Mouse (Mus musculus): ENCODE measurements around the gene Lrch1. TPM values are rescaled to one million over a fixed set of nuclear protein-coding genes. Genes with fewer than 3 reads are reported as not detected.

Gene Lrch1
- polyA plus RNA-seq, 1 experiment from 2014 or later = 8.2 TPM

DNA sequence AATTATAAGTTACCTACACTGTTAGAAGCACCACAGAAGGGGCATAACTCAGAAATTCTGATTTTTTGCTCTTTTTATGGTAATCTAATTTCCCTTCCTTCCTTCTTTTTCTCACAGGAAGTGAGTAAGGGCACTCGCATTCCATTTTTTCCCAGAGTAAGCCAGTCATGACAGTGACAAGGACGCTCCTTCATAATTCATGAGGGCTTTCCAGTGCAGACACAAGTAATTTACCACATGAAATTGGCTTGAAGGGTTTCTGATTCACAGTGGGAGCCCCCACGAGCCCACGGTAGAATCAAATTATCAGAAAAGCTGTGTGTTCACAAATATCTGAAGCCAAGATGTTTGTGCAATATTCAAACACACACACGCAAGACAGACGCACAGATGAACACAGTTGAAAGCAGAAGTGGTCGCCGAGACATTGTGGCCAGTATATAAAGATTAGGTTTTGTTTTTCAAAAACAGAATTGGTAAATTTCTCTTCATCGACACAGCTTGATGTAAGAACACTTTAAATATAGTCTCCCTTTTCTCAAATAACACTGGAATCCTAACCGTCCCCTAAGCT is 173.5 kb downstream of the Lrch1 start:
- Histone ChIP-seq H3K36me3 (peaks cover 9% of the 10 kb centered on the region; the same call in 1 of the 2 replicates), H3K4me1 (no peaks in the 10 kb centered on the region), H3K27me3 (no peaks in the 10 kb centered on the region), H3K4me2 (replicated peaks) (no peak overlapping the region), H3K4me3 (no peak overlapping the region), H3K9me3 (no peaks in the 10 kb centered on the region), H3K27ac (replicated peaks) (peak overlapping the region; percentile 42; the same call in 1 of the 2 replicates), H3K9ac (replicated peaks) (no peak overlapping the region)
- 72% methylated on average over 10 of the region's 10 CpGs for WGBS
- ATAC-seq (ENCODE audit: low FRiP score, low read depth) = no peak

DNA sequence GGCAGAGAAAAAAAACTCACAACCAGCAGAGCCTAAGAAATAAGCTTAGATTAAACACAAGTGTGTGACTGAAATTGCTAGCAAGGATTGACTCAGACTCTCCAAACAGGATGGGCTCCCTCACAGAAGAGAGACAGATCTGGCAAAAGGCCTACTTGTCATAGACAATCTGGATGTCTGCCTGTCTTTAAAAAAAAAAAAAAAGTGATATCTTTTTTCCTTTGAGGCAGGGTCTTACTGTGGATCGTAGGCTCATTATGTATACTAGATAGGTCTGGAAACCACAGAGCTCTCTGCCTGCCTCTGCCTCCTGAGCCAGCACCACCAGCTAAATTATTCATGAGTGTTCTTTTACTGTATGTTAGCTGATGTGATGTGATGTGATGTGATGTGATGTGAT is 179.8 kb downstream of the Lrch1 start:
- Histone ChIP-seq H3K27me3 (no peaks in the 10 kb centered on the region), H3K27ac (replicated peaks) (no peak overlapping the region), H3K9me3 (no peaks in the 10 kb centered on the region), H3K9ac (replicated peaks) (no peak overlapping the region), H3K4me2 (replicated peaks) (no peak overlapping the region), H3K36me3 (peaks cover 10% of the 10 kb centered on the region; the same call in 1 of the 2 replicates), H3K4me3 (no peak overlapping the region), H3K4me1 (no peaks in the 10 kb centered on the region)
- WGBS = 65% methylated on average over 1 of the region's 1 CpGs
- ATAC-seq (ENCODE audit: low FRiP score, low read depth) = no peak

DNA sequence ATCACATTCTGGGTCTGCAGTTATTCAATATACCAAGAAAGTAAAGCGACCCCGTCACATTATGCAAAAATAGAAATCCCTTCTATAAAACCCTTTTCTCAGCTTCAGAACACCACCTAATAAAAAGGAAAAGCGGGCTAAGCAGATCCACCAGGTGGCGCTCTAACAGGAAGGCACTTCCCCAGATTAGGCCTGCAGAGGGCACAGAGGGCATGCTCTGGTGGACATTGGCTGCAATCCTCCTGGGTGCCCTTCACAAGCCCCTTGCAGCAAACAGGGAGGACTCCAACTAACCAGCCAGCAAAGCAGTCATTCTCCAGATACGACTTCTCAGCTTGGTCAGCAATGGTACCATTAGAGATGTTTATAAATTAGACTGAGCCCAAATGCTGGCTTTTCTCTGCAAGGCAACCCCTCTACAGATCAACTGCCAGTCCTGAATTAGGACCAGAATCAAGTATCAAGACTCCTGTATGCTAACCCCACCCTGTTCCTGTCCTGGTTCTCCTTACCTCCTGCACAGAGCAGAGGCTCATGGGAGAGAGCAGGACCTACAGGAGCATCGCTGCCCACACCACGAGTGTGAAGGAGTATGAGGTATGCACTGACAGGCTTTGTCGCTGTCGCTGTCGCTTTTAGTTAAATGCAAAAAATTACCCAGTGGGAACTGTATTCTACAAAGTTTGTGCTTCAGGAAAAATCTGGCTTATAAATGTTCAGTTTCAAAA is 183.3 kb downstream of the Lrch1 start:
- WGBS = 55% methylated on average over 10 of the region's 10 CpGs
- H3K4me3 ChIP-seq = no peak overlapping the region
- H3K36me3 ChIP-seq = peaks cover 3% of the 10 kb centered on the region; the same call in 1 of the 2 replicates
- H3K27me3 ChIP-seq = no peaks in the 10 kb centered on the region
- H3K4me2 ChIP-seq (replicated peaks) = no peak overlapping the region
- H3K27ac ChIP-seq (replicated peaks) = no peak overlapping the region
- ATAC-seq (ENCODE audit: low FRiP score, low read depth) = 0 out of 2 replicates have a peak, but pooled peaks have one; percentile 49
- no peaks in the 10 kb centered on the region for H3K9me3 ChIP-seq
- no peak overlapping the region for H3K9ac ChIP-seq (replicated peaks)
- H3K4me1 ChIP-seq = no peaks in the 10 kb centered on the region

DNA sequence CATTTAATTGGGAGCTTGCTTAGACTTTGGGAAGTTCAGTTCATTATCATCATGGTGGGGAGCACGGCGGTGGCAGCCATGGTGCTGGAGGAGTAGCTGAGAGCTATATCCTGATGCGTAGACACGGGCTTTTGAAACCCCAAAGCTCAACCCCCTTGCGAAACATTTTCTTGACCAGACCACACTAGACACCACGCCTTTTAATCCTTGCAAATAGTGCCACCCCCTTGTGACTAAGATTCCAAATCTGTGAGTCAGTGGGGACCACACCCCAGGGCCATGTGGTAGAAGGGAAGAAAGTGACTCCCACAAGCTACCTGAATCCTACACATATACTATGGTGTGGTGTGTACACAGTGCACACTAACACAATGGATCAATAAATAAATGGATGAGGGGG is 210.8 kb downstream of the Lrch1 start:
- peaks cover 58% of the 10 kb centered on the region for H3K36me3 ChIP-seq
- H3K4me1 ChIP-seq = peaks cover 7% of the 10 kb centered on the region
- no peak overlapping the region for H3K4me2 ChIP-seq (replicated peaks)
- no peaks in the 10 kb centered on the region for H3K9me3 ChIP-seq
- H3K27ac ChIP-seq (replicated peaks) = no peak overlapping the region
- no peak overlapping the region for H3K9ac ChIP-seq (replicated peaks)
- ATAC-seq (ENCODE audit: low FRiP score, low read depth) = no peak
- WGBS = 99% methylated on average over 6 of the region's 6 CpGs
- H3K27me3 ChIP-seq = no peaks in the 10 kb centered on the region
- H3K4me3 ChIP-seq = no peak overlapping the region

DNA sequence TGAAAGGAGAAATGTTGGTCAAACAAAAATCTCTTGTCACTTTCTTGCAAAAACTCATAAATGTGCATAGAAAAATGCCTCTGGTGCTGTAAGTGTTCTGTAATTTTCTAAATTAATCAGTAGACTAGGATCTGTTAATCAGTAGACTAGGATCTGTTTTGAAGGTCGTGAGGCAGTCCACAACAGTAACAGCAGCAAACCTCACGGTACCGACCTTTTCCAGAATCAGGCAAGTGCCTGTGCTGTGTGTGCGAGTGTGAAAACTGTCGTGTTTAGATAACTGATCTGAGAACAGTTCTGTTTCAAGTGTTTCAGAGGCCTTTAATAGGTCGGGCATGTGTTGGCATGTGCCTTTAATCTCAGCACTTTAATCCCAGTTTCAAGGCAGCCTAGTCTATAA is 212.2 kb downstream of the Lrch1 start:
- WGBS = 92% methylated on average over 6 of the region's 6 CpGs
- Histone ChIP-seq H3K27me3 (no peaks in the 10 kb centered on the region), H3K4me3 (no peak overlapping the region), H3K27ac (replicated peaks) (no peak overlapping the region), H3K36me3 (peaks cover 44% of the 10 kb centered on the region), H3K4me2 (replicated peaks) (no peak overlapping the region), H3K9ac (replicated peaks) (no peak overlapping the region), H3K9me3 (no peaks in the 10 kb centered on the region), H3K4me1 (peaks cover 7% of the 10 kb centered on the region)
- no peak for ATAC-seq (ENCODE audit: low FRiP score, low read depth)

DNA sequence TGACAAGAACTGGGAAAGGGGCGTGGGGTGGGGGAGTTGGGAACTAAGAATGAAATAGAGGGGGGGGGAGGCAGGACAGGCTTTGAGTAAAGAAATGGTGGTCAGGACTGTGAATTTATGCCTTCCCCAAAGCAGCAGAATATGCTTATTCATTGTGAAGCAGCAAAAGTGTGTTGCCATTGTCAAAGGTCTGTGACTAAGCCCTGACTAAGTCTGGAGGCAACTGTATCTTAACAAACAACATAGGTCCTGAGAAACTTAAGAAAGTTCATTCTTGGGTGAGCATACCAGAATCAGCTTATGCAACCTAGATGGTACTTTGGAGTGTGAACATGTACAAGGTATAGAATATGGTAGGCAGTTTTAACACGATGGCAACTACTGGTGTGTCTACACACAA is 214.3 kb downstream of the Lrch1 start:
- no peak overlapping the region for H3K27ac ChIP-seq (replicated peaks)
- H3K27me3 ChIP-seq = no peaks in the 10 kb centered on the region
- H3K9ac ChIP-seq (replicated peaks) = no peak overlapping the region
- H3K4me3 ChIP-seq = peak overlapping the region; percentile 65
- peaks cover 7% of the 10 kb centered on the region for H3K4me1 ChIP-seq
- peaks cover 23% of the 10 kb centered on the region for H3K36me3 ChIP-seq
- no peak for ATAC-seq (ENCODE audit: low FRiP score, low read depth)
- H3K9me3 ChIP-seq = no peaks in the 10 kb centered on the region
- peak overlapping the region; percentile 72 for H3K4me2 ChIP-seq (replicated peaks)
- 62% methylated on average over 2 of the region's 2 CpGs for WGBS

DNA sequence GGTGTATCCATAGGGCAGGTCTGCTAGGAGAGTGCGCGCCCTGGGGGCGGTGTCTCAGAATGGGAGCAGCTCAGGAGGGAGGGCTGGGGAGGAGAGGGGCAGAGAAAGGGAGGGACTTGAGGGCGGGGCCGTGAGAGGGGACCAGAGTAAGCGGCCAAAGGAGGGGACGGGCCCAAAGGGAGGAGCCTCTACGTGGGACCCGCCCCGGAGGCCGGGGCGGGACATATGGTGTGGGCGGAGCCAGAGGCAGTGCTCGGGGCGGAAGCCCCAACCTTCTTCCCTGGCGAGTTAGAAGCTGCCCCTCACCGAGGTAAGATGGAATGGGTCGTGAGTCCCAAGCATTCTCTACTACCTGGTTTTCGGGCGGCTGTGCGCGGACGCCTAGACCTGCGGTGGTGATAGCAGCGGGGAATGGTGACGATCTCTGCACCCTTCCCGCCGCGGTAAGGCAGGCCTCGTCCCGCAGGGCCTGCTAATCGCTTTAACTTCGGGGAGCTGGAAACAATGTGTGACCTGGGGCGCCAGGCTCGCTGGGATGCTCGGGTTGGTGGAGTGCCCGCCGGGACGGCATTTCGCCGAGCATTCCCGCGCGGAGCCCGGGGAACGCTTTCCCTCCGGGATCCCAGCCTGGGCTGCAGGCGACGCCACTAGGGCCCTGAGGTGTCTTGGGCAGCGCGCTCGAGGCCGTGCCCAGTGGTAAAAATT is 215.4 kb downstream of the Lrch1 start, which contains the start of gene Esd:
Esd (plus strand) TSS at position 219 of the 705 bp plus-strand sequence.
- no peaks in the 10 kb centered on the region for H3K27me3 ChIP-seq
- no peaks in the 10 kb centered on the region for H3K9me3 ChIP-seq
- H3K4me3 ChIP-seq = peak within 1 kb of the TSS; percentile 65
- peak; percentile 99 for ATAC-seq (ENCODE audit: low FRiP score, low read depth)
- H3K27ac ChIP-seq (replicated peaks) = peak within 1 kb of the TSS; percentile 84
- peaks cover 7% of the 10 kb centered on the region for H3K4me1 ChIP-seq
- under 1% methylated on average over 52 of the region's 53 CpGs for WGBS
- peak within 1 kb of the TSS; percentile 72 for H3K4me2 ChIP-seq (replicated peaks)
- H3K9ac ChIP-seq (replicated peaks) = peak within 1 kb of the TSS; percentile 78
- peaks cover 17% of the 10 kb centered on the region for H3K36me3 ChIP-seq

DNA sequence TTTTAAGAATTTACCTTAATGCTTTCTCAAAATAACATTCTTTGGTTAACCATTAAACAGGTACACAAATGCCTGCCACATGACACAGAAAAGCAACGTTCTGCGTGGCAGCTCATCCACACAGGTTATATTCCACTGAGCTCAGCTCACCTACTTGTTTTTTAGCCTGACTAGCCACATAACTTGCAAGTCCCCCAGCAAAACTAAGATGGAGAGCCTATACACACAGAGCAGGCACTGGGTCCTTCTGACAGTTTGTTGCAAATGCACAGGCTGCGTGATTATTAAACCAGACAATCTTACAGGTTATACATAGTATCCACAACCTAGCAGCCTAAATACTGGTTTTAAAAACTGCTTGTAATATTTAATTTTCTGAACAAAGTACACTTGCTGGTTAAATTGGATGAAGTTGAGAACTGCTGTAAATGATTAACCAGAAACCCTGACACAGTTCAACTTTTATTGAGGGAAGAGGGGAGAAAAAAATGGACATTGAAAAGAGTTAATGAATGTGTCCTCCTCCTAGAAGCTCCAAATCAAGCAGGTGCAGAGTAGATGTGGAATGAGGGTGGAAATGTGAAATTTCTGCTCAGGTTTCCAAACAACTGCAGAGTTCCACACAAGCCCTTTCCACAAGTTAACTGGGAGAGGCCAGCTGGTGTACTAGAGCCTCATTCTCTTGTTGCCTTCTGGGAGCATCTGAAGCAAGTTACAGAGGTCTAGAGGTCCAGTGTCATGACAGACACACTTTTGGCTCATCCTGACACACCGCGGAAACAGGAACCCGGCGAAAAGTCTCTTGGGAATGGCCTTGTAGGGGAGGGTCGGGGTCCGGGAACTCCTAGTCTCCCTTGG is 216.2 kb downstream of the Lrch1 start:
- H3K27me3 ChIP-seq = no peaks in the 10 kb centered on the region
- no peak overlapping the region; the same call in 1 of the 2 replicates for H3K27ac ChIP-seq (replicated peaks)
- 30% methylated on average over 9 of the region's 9 CpGs for WGBS
- peak overlapping the region; percentile 78; the same call in 1 of the 2 replicates for H3K9ac ChIP-seq (replicated peaks)
- H3K36me3 ChIP-seq = peaks cover 10% of the 10 kb centered on the region; the same call in 1 of the 2 replicates
- peak overlapping the region; percentile 72 for H3K4me2 ChIP-seq (replicated peaks)
- peaks cover 7% of the 10 kb centered on the region for H3K4me1 ChIP-seq
- no peaks in the 10 kb centered on the region for H3K9me3 ChIP-seq
- H3K4me3 ChIP-seq = peak overlapping the region; percentile 65
- ATAC-seq (ENCODE audit: low FRiP score, low read depth) = no peak

DNA sequence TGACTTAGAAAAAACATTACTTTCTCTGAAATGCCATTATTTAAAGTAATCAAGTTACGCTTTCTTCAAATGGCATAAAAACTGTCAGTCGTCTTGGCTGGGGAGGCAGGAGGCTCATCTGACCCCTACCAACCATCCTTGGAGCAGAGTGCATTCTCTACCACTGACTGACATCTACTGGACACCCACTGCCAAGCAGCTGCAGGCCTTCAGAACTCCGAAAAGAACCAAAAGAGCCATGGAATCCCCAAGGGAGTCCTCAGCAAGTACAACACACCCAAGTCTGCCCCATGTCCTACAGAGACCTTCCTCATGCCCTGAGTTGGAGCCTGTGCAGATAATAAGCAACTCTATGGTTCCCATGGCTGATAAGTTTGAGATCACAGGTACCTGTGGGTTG is 224.1 kb downstream of the Lrch1 start:
- Histone ChIP-seq H3K36me3 (no peaks in the 10 kb centered on the region), H3K9me3 (no peaks in the 10 kb centered on the region), H3K27ac (replicated peaks) (no peak overlapping the region), H3K9ac (replicated peaks) (no peak overlapping the region), H3K4me1 (no peaks in the 10 kb centered on the region), H3K4me2 (replicated peaks) (no peak overlapping the region), H3K4me3 (no peak overlapping the region), H3K27me3 (no peaks in the 10 kb centered on the region)
- ATAC-seq (ENCODE audit: low FRiP score, low read depth) = no peak
- 67% methylated on average over 3 of the region's 3 CpGs for WGBS

DNA sequence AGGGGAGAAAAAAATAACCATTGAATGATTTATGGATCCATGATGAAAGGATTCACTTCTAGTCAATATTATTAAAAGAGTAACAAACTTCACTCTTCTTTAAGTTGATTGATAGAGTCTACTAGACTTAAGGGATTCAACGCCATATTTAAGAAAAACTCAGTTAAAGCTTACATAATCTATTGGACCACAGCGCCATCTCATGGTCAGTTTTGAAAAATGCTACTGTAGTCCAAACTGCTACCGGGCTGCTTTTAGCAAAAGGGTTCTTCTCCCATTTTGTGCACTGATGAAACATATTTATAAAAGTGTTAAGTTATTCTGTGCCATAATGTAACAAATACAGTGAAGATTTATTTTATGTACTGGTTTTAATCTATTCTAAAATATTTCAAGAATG is 238.6 kb downstream of the Lrch1 start:
- 32% methylated on average over 3 of the region's 3 CpGs for WGBS
- no peak for ATAC-seq (ENCODE audit: low FRiP score, low read depth)

More for the DNA sequence above, 238.6 kb downstream of the Lrch1 start:
- Histone ChIP-seq H3K9ac (replicated peaks) (no peak overlapping the region), H3K27me3 (no peaks in the 10 kb centered on the region), H3K36me3 (no peaks in the 10 kb centered on the region), H3K4me1 (no peaks in the 10 kb centered on the region), H3K9me3 (no peaks in the 10 kb centered on the region), H3K4me2 (replicated peaks) (no peak overlapping the region), H3K4me3 (no peak overlapping the region), H3K27ac (replicated peaks) (no peak overlapping the region)
